Mouse (Mus musculus) embryo, embryonic 11 days (tissue): ENCODE data around the gene Gp1bb.

ENCODE experiments used
- DNase-seq: peaks from one replicate; pipeline ENCODE4 v3.0.0-alpha.2; 2015

Gene Gp1bb

GRCm38 (mm10) chr16:18598006-18598405, 24.2 kb downstream of the Gp1bb start:
- DNase-seq, result no peak

GRCm38 (mm10) chr16:18596255-18596654, 25.9 kb downstream of the Gp1bb start:
- no peak for DNase-seq

DNA sequence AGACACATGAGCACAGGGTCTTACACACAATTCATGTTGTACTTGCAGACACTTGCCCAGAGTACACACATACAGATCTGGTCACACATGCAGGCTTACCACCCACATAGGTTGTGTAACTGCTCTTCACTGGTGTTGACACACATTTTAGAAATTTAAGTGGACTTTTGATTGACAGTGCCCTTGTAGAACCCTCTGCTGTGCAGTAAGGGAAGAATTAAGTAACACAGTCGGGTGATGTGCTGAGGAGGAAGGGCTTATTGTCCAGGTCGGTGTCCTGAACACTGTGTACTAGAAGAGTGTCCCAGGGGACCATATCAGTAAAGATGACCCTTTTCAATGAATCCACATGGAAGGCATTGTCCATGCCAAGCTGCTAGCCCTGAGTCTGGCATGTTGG, 28.3 kb downstream of the Gp1bb start:
- DNase-seq, result no peak

DNA sequence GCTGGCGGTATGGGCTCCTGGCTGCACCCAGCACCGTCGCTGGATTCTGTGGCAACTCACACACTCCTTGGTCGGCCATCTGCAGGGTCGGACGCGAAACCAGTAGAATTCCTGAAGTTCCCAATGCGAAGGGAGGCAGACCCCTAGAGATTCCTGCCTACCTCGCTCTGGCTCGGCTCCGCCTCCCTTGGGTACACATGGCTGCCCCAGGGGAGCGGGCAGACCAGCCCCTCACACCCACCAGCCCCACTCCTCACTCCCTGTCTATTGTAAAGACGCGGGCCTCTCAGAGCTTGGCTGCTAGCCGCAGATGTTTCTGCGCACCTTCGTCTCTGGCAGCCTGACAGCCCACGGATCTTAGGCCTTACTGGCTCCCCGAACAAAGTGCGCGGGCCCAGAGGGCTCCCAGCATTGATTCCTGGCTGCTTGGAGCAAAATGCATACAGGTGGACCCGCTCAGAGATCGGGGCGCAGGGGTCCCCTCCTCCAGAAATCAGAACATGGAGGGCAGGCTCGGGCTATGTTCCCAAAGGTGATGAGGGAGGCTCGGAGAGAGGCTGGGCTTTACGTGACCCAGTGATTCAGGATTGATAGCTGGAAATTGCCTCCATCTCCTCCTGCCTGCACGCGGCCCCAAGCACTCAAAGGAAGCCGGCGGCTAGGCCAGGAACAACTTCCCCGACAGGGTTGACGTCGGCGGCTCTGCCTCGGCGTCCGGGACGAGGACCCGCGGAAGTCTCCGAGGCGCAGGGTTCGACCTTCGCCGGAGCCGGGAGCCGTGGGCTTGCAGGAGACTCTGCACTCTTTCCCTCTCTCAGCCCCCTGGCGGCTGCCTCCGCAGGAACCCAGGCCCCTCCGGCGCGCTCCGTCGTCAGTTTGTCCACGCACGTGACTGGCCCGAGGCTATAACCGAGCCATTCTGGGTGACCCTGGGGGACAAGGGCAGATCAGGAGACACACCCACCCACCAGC, 30.9 kb downstream of the Gp1bb start:
- DNase-seq, result peak; percentile 78

GRCm38 (mm10) chr16:18589804-18590790, 32.1 kb downstream of the Gp1bb start, which contains the start of gene Tbx1:
Tbx1 (minus strand) TSS chr16:18590671.
- no peak for DNase-seq

- no peak for DNase-seq
These were observed 33.1 kb downstream of the Gp1bb start for GRCm38 (mm10) chr16:18589080-18589621.

DNA sequence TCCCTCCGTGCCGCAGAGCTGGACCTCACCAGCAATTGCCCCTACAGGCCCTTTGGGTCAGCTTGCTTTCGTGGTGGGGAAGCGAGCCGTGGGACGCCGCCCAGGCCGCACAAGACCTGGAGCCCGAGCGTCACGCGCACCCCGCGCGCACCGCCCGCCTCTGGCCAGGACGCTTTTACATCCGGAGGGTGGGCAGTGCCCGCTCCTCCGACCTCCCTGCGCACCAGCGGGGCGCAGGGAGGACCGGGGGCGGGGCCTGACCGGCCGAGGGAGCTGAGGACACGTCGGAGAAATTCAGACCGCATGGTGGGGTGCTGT, 33.5 kb downstream of the Gp1bb start:
- no peak for DNase-seq

- peak; percentile 73 for DNase-seq
These were observed 34.1 kb downstream of the Gp1bb start for GRCm38 (mm10) chr16:18587847-18588737.

GRCm38 (mm10) chr16:18586906-18587546, 35.2 kb downstream of the Gp1bb start:
- DNase-seq, result no peak

GRCm38 (mm10) chr16:18586076-18586905, 35.9 kb downstream of the Gp1bb start:
- peak; percentile 58 for DNase-seq

GRCm38 (mm10) chr16:18585676-18586075, 36.5 kb downstream of the Gp1bb start:
- DNase-seq, result peak; percentile 43

DNA sequence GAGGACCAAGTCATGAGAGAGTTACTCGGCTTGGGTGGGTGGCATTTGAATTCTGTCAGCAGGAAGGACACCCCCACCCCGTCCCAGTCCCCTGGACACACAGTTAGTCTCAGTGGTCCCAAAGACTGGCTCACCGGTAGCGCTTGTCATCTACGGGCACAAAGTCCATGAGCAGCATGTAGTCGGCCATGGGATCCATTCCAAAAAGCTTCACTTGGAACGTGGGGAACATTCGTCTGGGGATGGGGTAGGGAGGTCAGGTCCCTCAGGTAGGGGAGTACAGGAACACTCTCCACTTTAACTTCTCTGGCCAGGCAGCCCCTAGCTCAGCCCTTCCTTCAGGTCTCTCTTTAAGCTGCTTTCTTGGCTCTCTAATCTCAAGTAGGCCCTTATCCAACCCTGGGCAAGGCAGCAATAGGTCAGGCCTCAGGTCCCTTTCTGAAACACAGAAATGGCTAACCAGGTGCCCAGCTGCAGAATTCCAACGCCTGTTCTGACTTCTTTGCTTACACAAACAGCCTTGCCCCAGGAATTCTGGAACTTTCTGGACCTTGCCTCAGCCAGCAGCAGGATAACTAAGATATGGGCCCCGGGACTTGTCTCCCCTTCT, 37.2 kb downstream of the Gp1bb start:
- DNase-seq, result no peak

GRCm38 (mm10) chr16:18583673-18584357, 38.4 kb downstream of the Gp1bb start:
- DNase-seq, result no peak

GRCm38 (mm10) chr16:18583169-18583568, 39.0 kb downstream of the Gp1bb start:
- DNase-seq, result no peak

GRCm38 (mm10) chr16:18582426-18583148, 39.6 kb downstream of the Gp1bb start:
- peak; percentile 46 for DNase-seq

DNA sequence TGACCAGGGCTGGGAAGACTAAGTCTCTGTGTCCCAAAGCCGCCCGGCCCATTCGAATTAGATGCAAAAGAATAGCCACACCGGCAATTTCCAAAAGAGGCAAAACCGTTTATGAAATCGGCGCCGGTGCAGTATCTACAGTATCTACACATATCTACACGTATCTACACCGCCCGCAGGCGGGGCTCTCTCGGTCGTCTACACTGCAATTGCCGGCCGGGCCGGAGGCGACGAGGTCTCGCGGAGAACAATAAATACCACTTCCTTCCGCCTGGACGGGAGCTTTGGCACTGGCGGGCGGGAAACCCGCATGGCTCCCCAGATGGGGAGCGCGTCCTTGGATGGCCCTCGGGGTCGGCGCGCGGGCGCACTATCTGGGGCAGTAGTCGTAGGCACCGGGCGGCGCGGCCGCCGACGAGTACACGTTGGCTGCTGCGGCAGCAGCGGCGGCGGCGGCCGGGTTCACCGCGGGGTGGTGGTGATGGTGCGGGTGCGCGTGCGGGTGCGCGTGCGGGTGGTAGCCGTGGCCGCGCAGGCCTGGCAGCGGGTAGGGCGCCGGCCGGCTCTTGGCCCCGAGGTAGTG, 40.5 kb downstream of the Gp1bb start:
- peak; percentile 58 for DNase-seq

DNA sequence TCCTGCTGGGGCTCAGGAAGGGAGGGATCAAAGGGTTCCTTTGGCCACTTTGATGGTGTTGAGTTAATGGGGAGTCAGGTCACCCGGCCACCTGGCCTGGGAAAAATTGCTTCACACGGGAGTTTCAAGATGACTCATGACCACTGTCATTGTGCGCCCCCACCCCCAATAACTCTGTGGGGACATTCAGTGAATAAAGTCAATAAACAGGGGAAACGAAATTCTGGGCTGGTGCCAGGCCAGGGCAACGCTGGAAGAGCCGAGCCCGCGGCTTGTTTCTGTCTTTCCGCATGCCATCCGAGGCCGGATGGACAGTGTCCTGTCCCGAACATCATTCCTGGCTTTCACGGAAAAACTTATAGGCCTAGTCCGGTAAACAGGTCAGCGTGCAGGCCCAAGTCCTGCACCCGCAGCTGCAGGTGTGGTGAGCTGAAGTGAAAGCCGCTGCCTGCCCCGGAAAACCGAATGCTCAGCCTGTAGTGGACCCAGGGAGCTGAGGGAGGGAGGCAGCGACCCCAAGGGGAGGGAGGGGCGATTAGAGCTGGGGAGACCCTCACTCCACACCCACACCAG, 41.1 kb downstream of the Gp1bb start:
- DNase-seq, result no peak

DNA sequence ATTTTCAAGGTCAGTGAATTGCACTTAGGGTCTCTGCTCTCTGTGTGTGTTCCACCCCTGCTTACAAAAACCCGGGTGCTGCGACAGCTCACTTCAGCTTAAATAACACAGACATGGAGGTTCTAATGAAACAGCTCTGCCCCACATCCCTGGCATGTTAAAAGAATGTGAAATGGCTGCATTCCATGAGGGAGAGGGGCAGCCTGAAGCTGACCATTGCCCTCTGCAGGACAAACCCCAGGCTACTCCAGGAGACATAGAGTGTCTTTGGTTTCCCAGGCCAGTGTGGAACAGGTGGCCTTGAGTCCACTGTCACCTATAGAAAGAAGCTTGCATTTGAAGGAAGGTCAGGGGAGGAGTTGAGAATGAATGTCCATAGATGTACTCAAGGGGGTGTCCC, 41.8 kb downstream of the Gp1bb start:
- DNase-seq, result peak; percentile 37
